Mouse (Mus musculus): ENCODE measurements at regions not wholly inside any gene's neighbourhood (a gene's known extent, or its start where the extent isn't known, plus 50 kb on each side); places are given as distances from the start of the nearest gene placed in this dataset.

DNA sequence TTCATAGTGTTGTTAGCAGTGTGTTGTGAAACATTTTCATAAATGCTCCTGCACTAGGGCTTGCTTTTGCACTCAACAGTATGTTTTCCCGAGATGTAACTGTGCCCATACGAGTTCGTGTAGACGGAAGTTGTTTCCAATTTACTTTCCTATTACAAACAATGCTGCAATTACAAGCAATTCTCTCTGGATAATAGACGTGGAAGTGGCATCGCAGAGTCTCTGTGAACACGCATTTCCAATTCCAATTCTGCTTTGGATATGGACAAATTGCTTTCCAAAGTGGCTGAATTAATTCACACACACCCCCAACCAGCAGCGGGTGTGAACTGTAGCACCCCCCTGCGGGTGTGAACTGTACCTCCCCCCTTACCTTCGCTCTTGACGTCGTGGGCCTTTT, 250.9 kb upstream of the Dio3 start:
- Histone ChIP-seq H3K4me3 (replicated peaks; ENCODE audit: low read length) (no peak overlapping the region), H3K4me2 (ENCODE audit: low read depth, low read length) (no peak overlapping the region), H3K27me3 (ENCODE audit: control insufficient read depth, insufficient read depth, low read length) (no peaks in the 10 kb centered on the region), H3K36me3 (ENCODE audit: control insufficient read depth, insufficient read depth, low read length) (no peaks in the 10 kb centered on the region), H3K9me3 (replicated peaks; ENCODE audit: control insufficient read depth, low read length) (no peaks in the 10 kb centered on the region), H3K9ac (ENCODE audit: low read length) (no peak overlapping the region), H3K27ac (ENCODE audit: low read length) (no peak overlapping the region), H3K4me1 (ENCODE audit: control insufficient read depth, insufficient read depth, low read length) (no peaks in the 10 kb centered on the region)
- no peak for ATAC-seq (ENCODE audit: insufficient read depth, low FRiP score)
- 64% methylated on average over 12 of the region's 12 CpGs for WGBS

DNA sequence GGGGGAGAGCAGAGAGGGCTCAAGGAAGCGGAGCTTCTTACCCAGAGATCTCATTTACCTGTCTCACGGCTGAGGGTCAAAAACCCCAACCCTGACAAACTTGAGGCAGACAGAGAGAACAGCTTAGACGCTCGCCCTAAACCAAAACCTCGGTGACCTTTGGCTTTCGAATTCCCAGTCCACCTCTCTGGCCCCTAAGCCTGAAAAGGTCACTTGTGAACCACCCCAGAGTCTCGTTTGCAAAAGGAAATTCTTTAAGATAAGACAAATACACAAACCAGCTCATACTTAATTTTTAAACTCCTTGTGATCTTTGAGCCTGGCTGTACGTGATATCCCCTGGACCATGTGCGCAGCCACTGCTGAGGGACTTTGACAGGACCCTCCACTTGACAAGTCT, 250.2 kb upstream of the Dio3 start:
- 42% methylated on average over 9 of the region's 9 CpGs for WGBS
- ATAC-seq (ENCODE audit: insufficient read depth, low FRiP score): no peak
- H3K4me3 ChIP-seq (replicated peaks; ENCODE audit: low read length): no peak overlapping the region

DNA sequence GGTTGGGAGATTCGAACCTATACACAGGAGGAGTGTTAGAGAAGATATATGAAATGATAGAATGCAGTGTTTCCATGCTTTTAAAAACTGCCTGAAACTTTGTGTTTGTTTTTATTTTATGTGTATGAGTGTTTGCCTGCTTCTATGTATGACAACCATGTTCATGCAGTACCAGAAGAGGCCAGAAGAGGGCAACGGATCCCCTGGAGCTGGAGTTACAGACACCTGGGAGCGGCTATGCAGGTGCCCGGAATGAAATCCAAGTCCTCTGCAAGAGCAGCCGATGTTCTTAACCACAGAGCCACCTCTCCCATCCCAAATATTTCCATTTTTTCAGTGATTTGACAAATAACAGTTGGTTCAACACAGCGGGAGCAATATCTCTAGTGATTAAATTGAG, 247.5 kb upstream of the Dio3 start:
- no peaks in the 10 kb centered on the region for H3K27me3 ChIP-seq (ENCODE audit: control insufficient read depth, insufficient read depth, low read length)
- no peak overlapping the region for H3K27ac ChIP-seq (ENCODE audit: low read length)
- H3K4me3 ChIP-seq (replicated peaks; ENCODE audit: low read length): no peak overlapping the region
- H3K9ac ChIP-seq (ENCODE audit: low read length): no peak overlapping the region
- WGBS: 56% methylated on average over 6 of the region's 6 CpGs
- no peaks in the 10 kb centered on the region for H3K9me3 ChIP-seq (replicated peaks; ENCODE audit: control insufficient read depth, low read length)
- no peaks in the 10 kb centered on the region for H3K36me3 ChIP-seq (ENCODE audit: control insufficient read depth, insufficient read depth, low read length)
- ATAC-seq (ENCODE audit: insufficient read depth, low FRiP score): no peak
- H3K4me2 ChIP-seq (ENCODE audit: low read depth, low read length): no peak overlapping the region
- H3K4me1 ChIP-seq (ENCODE audit: control insufficient read depth, insufficient read depth, low read length): no peaks in the 10 kb centered on the region

More for the DNA sequence above, 250.2 kb upstream of the Dio3 start:
- Histone ChIP-seq H3K9me3 (replicated peaks; ENCODE audit: control insufficient read depth, low read length) (no peaks in the 10 kb centered on the region), H3K4me1 (ENCODE audit: control insufficient read depth, insufficient read depth, low read length) (no peaks in the 10 kb centered on the region), H3K4me2 (ENCODE audit: low read depth, low read length) (no peak overlapping the region), H3K27ac (ENCODE audit: low read length) (no peak overlapping the region), H3K36me3 (ENCODE audit: control insufficient read depth, insufficient read depth, low read length) (no peaks in the 10 kb centered on the region), H3K9ac (ENCODE audit: low read length) (no peak overlapping the region), H3K27me3 (ENCODE audit: control insufficient read depth, insufficient read depth, low read length) (no peaks in the 10 kb centered on the region)

DNA sequence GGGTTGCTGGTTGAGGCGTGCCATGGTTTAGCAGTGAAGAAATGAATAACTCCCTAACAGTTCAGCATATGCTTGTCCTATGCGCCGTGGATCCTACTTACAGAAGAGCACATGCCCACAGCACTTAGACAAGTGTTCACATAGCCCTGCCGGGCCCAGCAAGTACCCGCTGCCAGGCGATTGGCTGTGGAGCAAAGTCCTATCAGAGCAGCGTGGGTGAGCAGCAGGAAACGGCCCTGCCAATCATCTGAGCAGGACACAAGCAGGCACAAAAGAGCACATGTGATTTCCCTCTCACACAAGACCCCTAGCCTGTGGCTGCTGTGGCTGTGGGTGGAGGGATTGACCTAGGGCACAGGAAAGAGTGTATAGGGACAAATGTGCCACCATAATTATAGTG, 243.7 kb upstream of the Dio3 start:
- no peak for ATAC-seq (ENCODE audit: insufficient read depth, low FRiP score)
- 82% methylated on average over 8 of the region's 8 CpGs for WGBS

DNA sequence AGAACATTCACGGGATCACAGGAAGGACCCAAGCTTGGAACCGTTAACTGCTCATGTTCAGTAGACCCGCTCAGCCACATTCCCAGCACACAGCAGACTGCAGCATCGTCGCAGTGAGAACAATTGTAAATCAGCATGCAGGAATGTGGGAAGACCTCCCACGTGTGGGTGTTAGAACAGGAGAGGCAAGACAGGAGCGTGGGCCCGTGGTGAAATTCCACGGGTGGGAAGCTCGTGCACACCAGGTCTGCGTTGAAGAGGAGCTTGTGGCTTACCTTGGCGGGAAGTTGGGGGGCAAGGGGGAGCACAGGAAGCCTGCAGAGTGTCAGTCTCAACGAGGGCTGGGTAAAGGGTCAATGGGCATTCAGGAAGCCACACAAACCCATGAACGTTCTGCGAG, 238.2 kb upstream of the Dio3 start:
- WGBS: 55% methylated on average over 15 of the region's 15 CpGs
- no peak overlapping the region for H3K4me3 ChIP-seq (replicated peaks; ENCODE audit: low read length)
- H3K9ac ChIP-seq (ENCODE audit: low read length): no peak overlapping the region
- H3K4me2 ChIP-seq (ENCODE audit: low read depth, low read length): no peak overlapping the region
- no peaks in the 10 kb centered on the region for H3K9me3 ChIP-seq (replicated peaks; ENCODE audit: control insufficient read depth, low read length)
- no peaks in the 10 kb centered on the region for H3K27me3 ChIP-seq (ENCODE audit: control insufficient read depth, insufficient read depth, low read length)
- H3K36me3 ChIP-seq (ENCODE audit: control insufficient read depth, insufficient read depth, low read length): no peaks in the 10 kb centered on the region
- no peak overlapping the region for H3K27ac ChIP-seq (ENCODE audit: low read length)
- no peak for ATAC-seq (ENCODE audit: insufficient read depth, low FRiP score)
- H3K4me1 ChIP-seq (ENCODE audit: control insufficient read depth, insufficient read depth, low read length): no peaks in the 10 kb centered on the region

More for the DNA sequence above, 243.7 kb upstream of the Dio3 start:
- H3K27me3 ChIP-seq (ENCODE audit: control insufficient read depth, insufficient read depth, low read length): no peaks in the 10 kb centered on the region
- no peaks in the 10 kb centered on the region for H3K36me3 ChIP-seq (ENCODE audit: control insufficient read depth, insufficient read depth, low read length)
- H3K4me3 ChIP-seq (replicated peaks; ENCODE audit: low read length): no peak overlapping the region
- H3K9ac ChIP-seq (ENCODE audit: low read length): no peak overlapping the region
- no peak overlapping the region for H3K27ac ChIP-seq (ENCODE audit: low read length)
- H3K9me3 ChIP-seq (replicated peaks; ENCODE audit: control insufficient read depth, low read length): no peaks in the 10 kb centered on the region
- H3K4me2 ChIP-seq (ENCODE audit: low read depth, low read length): no peak overlapping the region
- no peaks in the 10 kb centered on the region for H3K4me1 ChIP-seq (ENCODE audit: control insufficient read depth, insufficient read depth, low read length)

DNA sequence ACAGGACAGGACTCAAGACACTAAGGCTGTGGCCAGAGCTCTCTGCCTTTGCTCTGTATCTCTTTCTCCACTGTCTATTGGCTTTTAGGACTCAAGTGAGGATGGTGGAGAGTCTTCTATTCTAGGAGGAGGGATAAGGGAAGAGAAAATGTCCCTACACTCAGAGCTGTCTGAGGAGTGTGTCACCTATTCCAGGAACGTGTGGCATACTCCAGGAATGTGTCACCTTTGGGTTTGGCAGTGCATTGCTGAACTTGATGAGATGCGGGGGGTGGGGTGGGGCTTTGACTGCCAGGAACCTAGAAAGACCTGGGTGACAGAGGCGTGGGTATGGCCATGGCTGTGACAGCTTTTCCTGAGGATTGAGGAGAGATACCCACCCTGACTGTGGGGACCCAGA, 237.1 kb upstream of the Dio3 start:
- Histone ChIP-seq H3K36me3 (ENCODE audit: control insufficient read depth, insufficient read depth, low read length) (no peaks in the 10 kb centered on the region), H3K27me3 (ENCODE audit: control insufficient read depth, insufficient read depth, low read length) (no peaks in the 10 kb centered on the region), H3K4me1 (ENCODE audit: control insufficient read depth, insufficient read depth, low read length) (no peaks in the 10 kb centered on the region), H3K4me2 (ENCODE audit: low read depth, low read length) (no peak overlapping the region), H3K4me3 (replicated peaks; ENCODE audit: low read length) (no peak overlapping the region), H3K9ac (ENCODE audit: low read length) (no peak overlapping the region), H3K27ac (ENCODE audit: low read length) (no peak overlapping the region), H3K9me3 (replicated peaks; ENCODE audit: control insufficient read depth, low read length) (no peaks in the 10 kb centered on the region)
- no peak for ATAC-seq (ENCODE audit: insufficient read depth, low FRiP score)
- WGBS: 59% methylated on average over 3 of the region's 3 CpGs

DNA sequence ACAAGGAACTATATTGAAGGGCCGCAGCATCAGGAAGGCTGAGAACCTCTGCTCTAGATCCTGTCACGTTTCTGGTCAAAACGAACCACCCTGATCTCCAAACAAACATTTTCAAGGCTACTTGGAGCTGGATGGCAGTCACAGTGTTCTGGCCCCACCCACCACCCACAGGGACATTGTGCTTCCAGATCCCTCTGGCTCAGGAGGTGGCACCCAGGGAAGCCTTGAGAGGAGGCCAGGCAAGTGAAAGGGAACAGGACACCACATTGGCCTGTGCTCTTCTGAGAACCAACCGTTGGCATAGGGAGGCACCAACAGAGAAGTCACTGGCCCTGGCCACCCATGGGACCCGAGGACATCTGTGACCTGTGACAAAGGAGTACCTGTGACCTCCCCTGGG, 234.6 kb upstream of the Dio3 start:
- H3K4me2 ChIP-seq (ENCODE audit: low read depth, low read length): no peak overlapping the region
- H3K4me3 ChIP-seq (replicated peaks; ENCODE audit: low read length): no peak overlapping the region
- 68% methylated on average over 5 of the region's 5 CpGs for whole genome bisulfite sequencing
- no peak overlapping the region for H3K9ac ChIP-seq (ENCODE audit: low read length)
- ATAC-seq (ENCODE audit: insufficient read depth, low FRiP score): no peak
- H3K9me3 ChIP-seq (replicated peaks; ENCODE audit: control insufficient read depth, low read length): no peaks in the 10 kb centered on the region
- no peak overlapping the region for H3K27ac ChIP-seq (ENCODE audit: low read length)
- no peaks in the 10 kb centered on the region for H3K36me3 ChIP-seq (ENCODE audit: control insufficient read depth, insufficient read depth, low read length)
- H3K27me3 ChIP-seq (ENCODE audit: control insufficient read depth, insufficient read depth, low read length): no peaks in the 10 kb centered on the region
- peaks cover 11% of the 10 kb centered on the region for H3K4me1 ChIP-seq (ENCODE audit: control insufficient read depth, insufficient read depth, low read length)

DNA sequence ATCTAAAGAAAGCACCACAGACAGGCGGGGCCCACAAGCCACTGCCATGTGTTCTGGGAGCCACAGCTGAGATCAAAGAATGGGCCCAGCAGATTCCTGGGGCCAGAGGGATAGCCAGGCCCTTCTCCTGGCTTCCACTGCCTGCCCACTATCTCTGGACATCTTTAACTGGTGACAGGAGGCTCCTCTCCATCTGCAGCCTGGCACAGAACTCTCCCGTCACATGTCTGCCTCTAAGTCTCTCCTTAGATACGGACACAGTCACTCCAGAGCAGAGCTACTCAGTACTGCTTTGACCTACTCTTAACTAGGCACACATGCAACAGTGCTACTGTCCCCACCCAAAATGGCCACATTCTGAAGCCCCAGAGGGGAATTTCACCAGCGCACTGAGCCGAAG, 234.1 kb upstream of the Dio3 start:
- ATAC-seq (ENCODE audit: insufficient read depth, low FRiP score): no peak
- Histone ChIP-seq H3K9ac (ENCODE audit: low read length) (no peak overlapping the region), H3K9me3 (replicated peaks; ENCODE audit: control insufficient read depth, low read length) (no peaks in the 10 kb centered on the region), H3K4me1 (ENCODE audit: control insufficient read depth, insufficient read depth, low read length) (peaks cover 11% of the 10 kb centered on the region), H3K4me3 (replicated peaks; ENCODE audit: low read length) (no peak overlapping the region), H3K4me2 (ENCODE audit: low read depth, low read length) (no peak overlapping the region), H3K27me3 (ENCODE audit: control insufficient read depth, insufficient read depth, low read length) (no peaks in the 10 kb centered on the region), H3K36me3 (ENCODE audit: control insufficient read depth, insufficient read depth, low read length) (no peaks in the 10 kb centered on the region), H3K27ac (ENCODE audit: low read length) (no peak overlapping the region)
- 89% methylated on average over 5 of the region's 5 CpGs for WGBS

DNA sequence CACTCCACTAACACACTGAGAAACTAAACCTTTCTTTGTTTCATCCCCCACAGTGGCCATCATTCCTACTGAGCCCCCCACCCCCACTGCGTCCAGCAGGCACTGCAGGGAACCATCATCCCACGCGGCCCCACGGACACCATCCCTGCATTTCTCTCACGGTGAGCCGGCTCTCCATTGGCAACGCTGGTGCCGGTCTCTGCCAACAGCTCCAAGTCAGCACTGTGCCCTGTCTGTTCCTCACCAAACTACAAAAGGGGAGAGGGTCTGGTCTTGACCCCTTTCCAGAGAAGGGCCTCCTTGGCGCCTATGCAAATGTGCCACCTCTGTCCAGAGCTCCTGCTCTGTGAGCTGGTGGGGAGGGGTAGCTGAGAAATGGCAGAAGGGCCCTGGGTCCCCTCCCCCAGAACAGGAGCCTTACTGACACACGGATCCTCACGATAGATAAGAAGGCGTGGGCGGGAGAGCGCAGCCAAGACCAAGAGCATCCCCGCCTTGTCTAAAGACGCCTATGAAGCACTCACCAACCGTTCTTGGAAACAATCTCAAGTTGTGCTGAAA, 233.0 kb upstream of the Dio3 start:
- Histone ChIP-seq H3K27me3 (ENCODE audit: control insufficient read depth, insufficient read depth, low read length) (no peaks in the 10 kb centered on the region), H3K4me2 (ENCODE audit: low read depth, low read length) (no peak overlapping the region), H3K9ac (ENCODE audit: low read length) (no peak overlapping the region), H3K4me3 (replicated peaks; ENCODE audit: low read length) (no peak overlapping the region), H3K4me1 (ENCODE audit: control insufficient read depth, insufficient read depth, low read length) (peaks cover 11% of the 10 kb centered on the region), H3K36me3 (ENCODE audit: control insufficient read depth, insufficient read depth, low read length) (no peaks in the 10 kb centered on the region), H3K27ac (ENCODE audit: low read length) (no peak overlapping the region), H3K9me3 (replicated peaks; ENCODE audit: control insufficient read depth, low read length) (no peaks in the 10 kb centered on the region)
- WGBS: 70% methylated on average over 17 of the region's 17 CpGs
- no peak for ATAC-seq (ENCODE audit: insufficient read depth, low FRiP score)

DNA sequence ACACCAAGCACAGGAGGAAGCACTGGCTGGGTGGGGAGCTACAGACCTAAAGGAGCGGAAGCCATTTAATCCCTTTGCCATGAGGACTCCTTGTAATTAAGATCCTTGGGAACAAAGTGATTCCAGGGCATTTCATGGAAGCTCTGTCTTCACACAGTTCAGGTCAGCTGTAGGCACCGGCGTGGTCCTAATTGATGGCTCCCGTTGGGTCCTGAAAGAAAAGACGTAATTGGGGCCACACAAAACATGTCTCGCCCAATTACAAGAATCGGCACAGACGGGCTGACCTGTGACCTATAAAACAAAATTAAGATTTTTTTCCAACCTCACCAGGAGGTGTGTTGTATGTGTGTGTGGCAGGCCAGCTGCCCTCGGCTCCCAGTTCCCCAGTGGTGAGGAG, 232.3 kb upstream of the Dio3 start:
- H3K9ac ChIP-seq (ENCODE audit: low read length): no peak overlapping the region
- H3K4me3 ChIP-seq (replicated peaks; ENCODE audit: low read length): no peak overlapping the region
- H3K36me3 ChIP-seq (ENCODE audit: control insufficient read depth, insufficient read depth, low read length): no peaks in the 10 kb centered on the region
- H3K4me1 ChIP-seq (ENCODE audit: control insufficient read depth, insufficient read depth, low read length): peaks cover 11% of the 10 kb centered on the region
- H3K9me3 ChIP-seq (replicated peaks; ENCODE audit: control insufficient read depth, low read length): no peaks in the 10 kb centered on the region
- ATAC-seq (ENCODE audit: insufficient read depth, low FRiP score): no peak
- WGBS: 85% methylated on average over 9 of the region's 9 CpGs
- H3K4me2 ChIP-seq (ENCODE audit: low read depth, low read length): no peak overlapping the region
- no peak overlapping the region for H3K27ac ChIP-seq (ENCODE audit: low read length)
- no peaks in the 10 kb centered on the region for H3K27me3 ChIP-seq (ENCODE audit: control insufficient read depth, insufficient read depth, low read length)

Measured in stomach, embryonic 16.5 days (tissue).